Comparison of ENCODE assay signal across 8 mouse cellular contexts in genomic region chrX:73639901-73640469, GRCm38 (mm10). TPM values are rescaled to one million over a fixed set of nuclear protein-coding genes. Genes with fewer than 3 reads are reported as not detected.
DNase-seq lines count a peak whose midpoint lies in the region; ATAC-seq lines count a peak whose summit lies in the region.

No protein-coding gene starts in this region.

- peak; percentile 73 for ATAC-seq in frontal cortex, adult (ENCODE audit: low TSS enrichment)
- ATAC-seq in granulocyte monocyte progenitor cell, adult 5-6 weeks (replicated peaks; ENCODE audit: poor library complexity, severe bottlenecking), result peak; percentile 47
- ATAC-seq in megakaryocyte-erythroid progenitor cell, adult 5-6 weeks (replicated peaks; ENCODE audit: low FRiP score, low TSS enrichment, poor library complexity, severe bottlenecking), result 0 out of 2 replicates have a peak, but pooled peaks have one; percentile 36
- no peak for ATAC-seq in monocyte, adult 5-6 weeks (replicated peaks; ENCODE audit: insufficient number of reproducible peaks, low FRiP score, low TSS enrichment, poor library complexity, severe bottlenecking)

- DNase-seq in frontal cortex, postnatal 14 days (ENCODE audit: low spot score in 2 of 2), result no peak
- peak; percentile 12 for DNase-seq in ES-CJ7 (ENCODE audit: low read depth, low spot score)
- no peak for DNase-seq in cerebellum, adult 18-20 months
- no peak for DNase-seq in cerebellum, postnatal 10 days

RNA-seq across cellular contexts. Expression of gene Dusp9, which starts 0.8 kb away (rescaled TPM):
- 0.26 and 0.41 TPM in 2 replicates for total RNA-seq in granulocyte monocyte progenitor cell, adult 5-6 weeks (2014; fragmentation: Nextera tagmentation)
- total RNA-seq in granulocyte monocyte progenitor cell, adult 5-6 weeks (2017), result 0.30 and 0.88 TPM in 2 replicates
- total RNA-seq in megakaryocyte-erythroid progenitor cell, adult 5-6 weeks (2014; fragmentation: Nextera tagmentation), result 1.5 TPM in 1 of 2 replicates, not detected in the other
- total RNA-seq in megakaryocyte-erythroid progenitor cell, adult 5-6 weeks (2017), result 0.38 and 0.61 TPM in 2 replicates
- total RNA-seq in monocyte, adult 5-6 weeks (2017), result not detected in 3 replicates

RNA-seq across cellular contexts. Expression of gene Pnck, which starts 19.9 kb away (rescaled TPM):
- 2.5 TPM in 1 of 2 replicates, not detected in the other for total RNA-seq in granulocyte monocyte progenitor cell, adult 5-6 weeks (2014; fragmentation: Nextera tagmentation)
- total RNA-seq in granulocyte monocyte progenitor cell, adult 5-6 weeks (2017), result not detected in 2 replicates
- total RNA-seq in megakaryocyte-erythroid progenitor cell, adult 5-6 weeks (2014; fragmentation: Nextera tagmentation), result 2.7 TPM in 1 of 2 replicates, not detected in the other
- total RNA-seq in megakaryocyte-erythroid progenitor cell, adult 5-6 weeks (2017), result not detected in 2 replicates
- 0.97 TPM in 1 of 3 replicates, not detected in the others for total RNA-seq in monocyte, adult 5-6 weeks (2017)

RNA-seq across cellular contexts. Expression of gene Slc6a8, which starts 33.0 kb away (rescaled TPM):
- total RNA-seq in granulocyte monocyte progenitor cell, adult 5-6 weeks (2014; fragmentation: Nextera tagmentation), result 1.1 TPM in 1 of 2 replicates, not detected in the other
- total RNA-seq in granulocyte monocyte progenitor cell, adult 5-6 weeks (2017), result not detected in 2 replicates
- total RNA-seq in megakaryocyte-erythroid progenitor cell, adult 5-6 weeks (2014; fragmentation: Nextera tagmentation), result 2.0 TPM in 1 of 2 replicates, not detected in the other
- 0.34 TPM in 1 of 2 replicates, not detected in the other for total RNA-seq in megakaryocyte-erythroid progenitor cell, adult 5-6 weeks (2017)
- total RNA-seq in monocyte, adult 5-6 weeks (2017), result 0.49 TPM in 1 of 3 replicates, not detected in the others
